Mouse (Mus musculus): ENCODE measurements at regions not wholly inside any gene's neighbourhood (a gene's known extent, or its start where the extent isn't known, plus 50 kb on each side); places are given as distances from the start of the nearest gene placed in this dataset.
"Not testable (repeated sequence)": the region's sequence is repeated elsewhere in the genome, so short reads cannot be mapped to it uniquely, and the experiment has no call there.

DNA sequence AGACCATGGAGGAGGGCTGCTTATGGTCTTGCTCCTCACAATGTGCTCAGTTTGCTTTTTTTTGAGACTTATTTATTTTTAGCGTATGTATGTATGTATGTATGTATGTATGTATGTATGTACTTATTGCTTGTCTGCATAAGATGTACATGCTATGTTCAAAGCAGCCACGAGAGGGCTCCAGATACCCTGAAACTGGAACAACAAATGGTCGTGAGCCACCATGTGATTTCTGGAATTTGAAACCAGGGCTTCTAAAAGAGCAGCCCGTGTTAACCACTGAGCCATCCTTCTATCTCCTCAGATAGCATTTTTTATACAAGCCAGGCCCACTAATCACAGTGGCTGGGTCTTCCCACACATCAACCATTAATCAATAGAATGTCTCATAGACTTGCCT is 611.2 kb downstream of the 5730507C01Rik start:
- no peak for DNase-seq (ENCODE audit: low spot score in 2 of 2)

DNA sequence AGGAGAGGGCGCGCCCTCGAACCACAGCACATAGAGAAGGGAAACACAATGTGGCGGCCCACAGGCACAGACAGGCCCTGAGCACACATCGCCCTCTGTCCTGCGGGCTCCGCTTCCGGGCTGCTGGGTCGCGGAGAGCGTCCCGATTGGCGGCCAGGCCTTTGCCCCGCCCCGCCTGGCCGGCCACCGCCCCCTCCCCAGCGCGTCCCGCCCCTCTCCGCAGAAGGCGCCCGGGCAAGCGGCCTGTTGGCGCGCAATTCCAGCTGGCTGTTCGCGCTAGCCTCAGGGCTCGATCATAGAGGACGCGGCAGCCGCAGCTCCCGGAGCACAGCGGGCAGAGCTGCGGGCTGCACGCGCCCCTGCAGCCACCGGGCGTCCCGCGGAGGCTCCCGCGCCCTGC is 661.3 kb downstream of the 5730507C01Rik start:
- no peak for DNase-seq (ENCODE audit: low spot score in 2 of 2)

DNA sequence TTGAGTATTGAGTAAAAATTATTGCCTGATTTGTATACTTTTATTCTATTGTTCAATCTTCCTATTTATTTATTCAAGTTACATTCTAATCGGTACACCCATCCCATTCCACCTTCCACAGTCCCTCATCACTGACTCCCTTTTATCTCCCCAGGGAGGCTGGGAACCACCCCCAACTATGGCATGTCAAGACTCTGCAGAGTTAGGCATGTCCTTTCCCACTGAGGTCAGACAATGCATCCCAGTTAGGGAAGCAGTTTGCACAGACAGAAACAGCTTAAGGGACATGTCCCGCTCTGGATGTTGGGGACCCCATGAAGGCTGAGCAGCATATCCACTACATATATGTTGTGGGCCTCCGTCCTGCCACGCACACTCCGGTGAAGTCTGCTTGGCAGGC is 678.1 kb downstream of the 5730507C01Rik start:
- DNase-seq (ENCODE audit: low spot score in 2 of 2), result no peak

DNA sequence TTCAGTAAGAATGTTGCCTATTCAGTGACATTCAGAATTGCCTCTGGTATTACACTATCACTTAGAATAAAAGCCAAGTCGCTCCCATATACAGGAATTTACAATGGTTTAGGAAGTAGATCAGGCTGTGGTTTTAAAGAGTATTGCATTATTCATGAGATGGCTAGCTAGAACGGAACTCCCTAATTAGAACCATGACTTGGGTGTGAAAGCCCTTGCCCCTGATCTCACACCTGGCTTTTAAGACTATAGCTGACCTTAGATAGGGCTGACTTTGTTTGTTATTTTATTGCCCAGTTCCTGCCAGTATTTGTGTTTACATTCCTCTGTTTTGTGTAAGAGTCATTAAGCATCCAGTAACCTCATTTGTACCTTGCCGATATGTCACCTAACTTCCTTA is 678.7 kb downstream of the 5730507C01Rik start:
- not testable (repeated sequence) for DNase-seq (ENCODE audit: low spot score in 2 of 2)

- not testable (repeated sequence) for DNase-seq (ENCODE audit: low spot score in 2 of 2)
Measured at GRCm38 (mm10) chr12:19223996-19224395, 709.7 kb downstream of the 5730507C01Rik start.

GRCm38 (mm10) chr12:19246731-19247130 is 707.6 kb upstream of the Gm21863 start:
- DNase-seq (ENCODE audit: low spot score in 2 of 2), result not testable (repeated sequence)

GRCm38 (mm10) chr12:19288271-19288890 is 665.9 kb upstream of the Gm21863 start:
- peak; percentile 6 to 15 for DNase-seq (ENCODE audit: low spot score in 2 of 2)

GRCm38 (mm10) chr12:19289038-19289437 is 665.3 kb upstream of the Gm21863 start:
- not testable (repeated sequence) for DNase-seq (ENCODE audit: low spot score in 2 of 2)

DNA sequence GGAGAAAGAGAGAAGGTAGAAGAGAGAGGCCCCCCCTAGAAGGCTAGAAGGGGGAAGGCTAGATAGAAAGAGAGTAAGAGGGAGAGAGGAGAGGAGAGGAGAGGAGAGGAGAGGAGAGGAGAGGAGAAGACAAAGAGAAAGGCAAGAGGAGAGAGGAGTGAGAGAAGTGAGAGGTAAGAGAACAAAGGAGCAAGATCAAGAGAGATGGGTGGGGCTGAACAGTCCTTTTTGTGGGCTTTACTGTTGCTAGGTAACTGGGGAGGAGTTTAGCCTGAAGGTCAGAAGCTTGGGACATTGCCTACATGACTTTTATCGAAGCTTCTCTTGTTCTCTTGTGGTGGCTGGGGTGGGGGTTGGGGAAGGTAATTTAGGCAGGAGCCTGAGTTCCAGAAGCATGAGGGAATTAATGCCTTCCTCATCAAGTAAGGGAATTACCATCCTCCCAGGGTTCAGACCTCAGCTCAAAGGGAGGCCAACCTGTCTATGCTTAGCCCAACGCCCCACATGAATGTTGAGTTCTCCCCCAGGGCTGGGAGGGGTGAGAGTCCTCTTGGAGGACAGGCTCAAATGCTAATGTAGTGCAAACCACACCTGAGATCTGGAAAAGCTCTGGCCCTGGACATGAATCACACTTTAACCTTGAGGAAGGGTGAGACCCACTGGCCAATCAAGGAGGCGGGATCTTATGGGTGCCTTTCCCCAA is 662.1 kb upstream of the Gm21863 start:
- DNase-seq (ENCODE audit: low spot score in 2 of 2), result not testable (repeated sequence)
